Mouse (Mus musculus) G1E (cell line): Measurements from ENCODE around the gene Tmem240. TPM values are rescaled to one million over a fixed set of nuclear protein-coding genes. Genes with fewer than 3 reads are reported as not detected.
"Not testable (repeated sequence)": the region's sequence is repeated elsewhere in the genome, so short reads cannot be mapped to it uniquely, and the experiment has no call there.

Experiments used
- ATAC-seq: 2 replicates; pipeline ENCODE4 v1.8.0; 2016; ENCODE audit warnings: mild to moderate bottlenecking; ENCODE audit not compliant: insufficient number of reproducible peaks, poor library complexity, low FRiP score, severe bottlenecking; ENCODE audit errors: extremely low read depth
- DNase-seq: peaks from one replicate; pipeline ENCODE4 v3.0.0; 2012; ENCODE audit warnings: low spot score
- H3K27me3 ChIP-seq: 2 replicates; pipeline ENCODE4 v1.6.1; 2012; ENCODE audit warnings: mild to moderate bottlenecking, low read length, inconsistent platforms; ENCODE audit not compliant: insufficient read depth
- H3K36me3 ChIP-seq: replicated peaks from 2 replicates; pipeline ENCODE3; 2012; ENCODE audit warnings: mild to moderate bottlenecking, inconsistent platforms
- H3K4me1 ChIP-seq: 2 replicates; pipeline ENCODE4 v1.6.1; 2012; ENCODE audit warnings: low read depth, low read length, inconsistent platforms, mixed read lengths; ENCODE audit not compliant: insufficient read depth
- H3K4me3 ChIP-seq: 2 replicates; pipeline ENCODE4 v1.5.1; 2012; ENCODE audit warnings: low read depth, mild to moderate bottlenecking, inconsistent platforms, low read length, moderate library complexity, mixed read lengths
- H3K9me3 ChIP-seq: replicated peaks from 2 replicates; pipeline ENCODE4 v1.6.1; 2012; ENCODE audit warnings: inconsistent platforms
- CTCF ChIP-seq: IDR thresholded peaks from 2 replicates; pipeline ENCODE4 v1.5.1; 2012; ENCODE audit warnings: low read depth, low read length, inconsistent platforms, mixed read lengths
- GATA1 ChIP-seq: IDR thresholded peaks from 2 replicates; pipeline ENCODE4 v1.6.1; 2012; ENCODE audit warnings: borderline replicate concordance, low read length, inconsistent platforms, mixed read lengths
- GATA2 ChIP-seq: IDR thresholded peaks from 2 replicates; pipeline ENCODE4 v1.6.1; 2012; ENCODE audit warnings: low read depth, low read length, inconsistent platforms, borderline replicate concordance
- POLR2AphosphoS5 ChIP-seq: IDR thresholded peaks from 2 replicates; pipeline ENCODE4 v1.6.1; 2012; ENCODE audit warnings: low read depth, low read length, inconsistent platforms; ENCODE audit not compliant: insufficient replicate concordance
- TAL1 ChIP-seq: conservative IDR thresholded peaks from 2 replicates; pipeline ENCODE4 v1.6.1; 2012; ENCODE audit warnings: low read depth, low read length, inconsistent platforms, mixed read lengths
- polyA plus RNA-seq: library from polyadenylated mRNA; stranded (reverse); fragments of >175 nt; gene quantifications from 2 replicates; pipeline ENCODE4 v1.2.3, GENCODE M21; 2012
- total RNA-seq, 2 experiments: library from RNA; stranded (forward) in 1 of 2; stranded (reverse) in 1 of 2; fragments of 200-1000 nt in 1 of 2; fragments of >200 nt in 1 of 2; fragmentation: Nextera tagmentation in 1 of 2; gene quantifications; 2 replicates each; pipeline ENCODE4 v1.2.3; 2014 to 2017

Tmem240 gene
- total and polyA plus RNA-seq, 3 experiments = 0.55 to 0.98 (median 0.68) TPM

GRCm38 (mm10) chr4:155734951-155735702 is 527 bp downstream of the Tmem240 start:
- H3K4me1 ChIP-seq = peaks cover 49% of the 10 kb centered on the region
- H3K4me3 ChIP-seq = peak overlapping the region; percentile 84
- peaks cover 89% of the 10 kb centered on the region for H3K36me3 ChIP-seq
- no peak for ATAC-seq
- no peaks in the 10 kb centered on the region for H3K9me3 ChIP-seq
- no peaks in the 10 kb centered on the region for H3K27me3 ChIP-seq
- DNase-seq = peak; percentile 63
- TF ChIP-seq CTCF = no peak
- TF ChIP-seq GATA2 = no peak
- TF ChIP-seq TAL1 = no peak
- TF ChIP-seq GATA1 = no peak
- TF ChIP-seq POLR2AphosphoS5 = no peak

DNA sequence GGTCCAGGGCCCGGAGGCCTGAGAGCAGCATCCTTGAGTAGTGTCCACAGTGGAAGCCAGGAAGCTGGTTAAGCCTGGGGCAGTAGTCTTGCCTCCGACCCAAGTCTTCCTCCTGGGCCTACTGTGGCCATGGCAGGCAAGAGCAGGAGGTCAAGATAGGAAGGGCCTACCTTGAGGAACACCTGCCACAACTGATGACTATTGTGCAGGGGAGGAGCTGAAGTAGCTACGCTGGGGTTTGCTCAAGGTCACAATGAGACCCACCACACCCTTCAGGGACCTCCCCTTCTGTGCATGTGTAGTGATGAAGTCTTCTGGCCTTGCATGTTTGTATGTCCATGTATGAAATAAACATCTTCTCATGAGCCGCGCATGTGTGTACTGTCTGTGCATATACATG is 1.2 kb downstream of the Tmem240 start:
- TF ChIP-seq GATA2 = no peak
- DNase-seq (no peak), ATAC-seq (no peak)
- Histone ChIP-seq H3K9me3 (no peaks in the 10 kb centered on the region), H3K4me1 (peaks cover 49% of the 10 kb centered on the region), H3K27me3 (no peaks in the 10 kb centered on the region), H3K36me3 (peaks cover 89% of the 10 kb centered on the region), H3K4me3 (peak overlapping the region; percentile 84)

DNA sequence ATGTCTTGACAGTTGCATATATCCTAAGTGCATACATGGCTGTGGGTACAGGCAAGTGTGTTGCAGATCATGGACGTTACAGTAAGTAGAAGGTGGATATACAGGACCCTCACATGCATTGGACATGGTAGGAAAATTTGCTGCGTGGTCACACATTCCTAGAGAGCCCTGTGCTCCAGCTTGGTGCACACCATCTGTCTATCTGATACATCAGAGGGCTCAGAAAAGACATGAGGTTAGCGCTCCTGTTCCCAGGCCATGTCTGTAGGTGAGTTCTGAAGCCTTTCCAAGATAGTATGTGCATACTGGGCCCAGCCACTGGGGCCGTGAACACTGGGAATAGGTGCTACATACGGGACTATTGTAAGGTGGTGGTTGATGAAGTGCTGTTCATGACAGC is 1.8 kb downstream of the Tmem240 start:
- TF ChIP-seq CTCF = no peak
- TF ChIP-seq GATA2 = no peak
- TF ChIP-seq GATA1 = no peak
- TF ChIP-seq TAL1 = no peak
- no peak for TF ChIP-seq POLR2AphosphoS5
- no peak overlapping the region for H3K4me3 ChIP-seq
- no peaks in the 10 kb centered on the region for H3K9me3 ChIP-seq
- H3K4me1 ChIP-seq = peaks cover 47% of the 10 kb centered on the region
- no peaks in the 10 kb centered on the region for H3K27me3 ChIP-seq
- DNase-seq (no peak), ATAC-seq (no peak)
- peaks cover 89% of the 10 kb centered on the region for H3K36me3 ChIP-seq

- DNase-seq (no peak), ATAC-seq (no peak)
- Histone ChIP-seq H3K9me3 (no peaks in the 10 kb centered on the region), H3K36me3 (peaks cover 89% of the 10 kb centered on the region), H3K4me3 (no peak overlapping the region), H3K4me1 (peaks cover 38% of the 10 kb centered on the region), H3K27me3 (no peaks in the 10 kb centered on the region)
- TF ChIP-seq POLR2AphosphoS5 (no peak), GATA2 (no peak), CTCF (no peak), TAL1 (no peak), GATA1 (no peak)
Measured at GRCm38 (mm10) chr4:155738262-155738661, 3.7 kb downstream of the Tmem240 start.

- TF ChIP-seq CTCF (no peak), GATA2 (no peak)
- ATAC-seq = no peak
Measured at GRCm38 (mm10) chr4:155739152-155739551, 4.6 kb downstream of the Tmem240 start.

GRCm38 (mm10) chr4:155739741-155740636 is 5.4 kb downstream of the Tmem240 start:
- DNase-seq (no peak), ATAC-seq (no peak)
- Histone ChIP-seq H3K4me3 (peak overlapping the region; percentile 39), H3K9me3 (no peaks in the 10 kb centered on the region), H3K4me1 (peaks cover 26% of the 10 kb centered on the region), H3K27me3 (no peaks in the 10 kb centered on the region), H3K36me3 (peaks cover 95% of the 10 kb centered on the region)
- TF ChIP-seq GATA2 (no peak), TAL1 (no peak)

More at GRCm38 (mm10) chr4:155739152-155739551, 4.6 kb downstream of the Tmem240 start:
- Histone ChIP-seq H3K4me1 (peaks cover 29% of the 10 kb centered on the region), H3K4me3 (no peak overlapping the region; the same call in 1 of the 2 replicates), H3K27me3 (no peaks in the 10 kb centered on the region), H3K36me3 (peaks cover 89% of the 10 kb centered on the region), H3K9me3 (no peaks in the 10 kb centered on the region)
- DNase-seq = no peak

- not testable (repeated sequence) for H3K9me3 ChIP-seq, H3K27me3 ChIP-seq, H3K4me3 ChIP-seq, DNase-seq, ATAC-seq
- peaks cover 100% of the 10 kb centered on the region for H3K36me3 ChIP-seq
- H3K4me1 ChIP-seq = peaks cover 23% of the 10 kb centered on the region
Measured at GRCm38 (mm10) chr4:155740681-155741080, 6.1 kb downstream of the Tmem240 start.
